Mouse (Mus musculus): ENCODE data around the gene Kdm2a.

DNA sequence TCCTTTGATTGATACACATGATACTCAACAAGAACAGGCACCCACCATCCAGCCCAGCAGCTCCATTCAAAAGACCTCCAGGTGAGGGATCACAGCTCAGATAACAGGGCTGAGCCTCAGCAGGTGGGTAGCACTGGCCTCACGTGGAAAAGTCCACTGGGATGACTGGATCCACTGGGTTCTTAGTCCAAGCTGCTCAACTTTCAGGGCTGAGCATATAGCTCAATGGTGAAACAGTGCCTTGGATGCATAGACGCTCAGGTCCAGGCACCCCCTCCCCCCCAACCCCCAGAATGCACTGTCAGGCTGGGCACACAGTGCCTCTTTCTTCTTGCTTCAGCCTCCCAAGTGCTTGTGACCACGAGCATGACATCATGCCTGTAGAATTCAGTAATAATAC, 24.9 kb upstream of the Kdm2a start:
- TF ChIP-seq CTCF (IDR thresholded peaks at IDR 0.05; ENCODE audit: borderline replicate concordance, control insufficient read depth, extremely low read depth, insufficient read depth, low read length, poor library complexity), result no peak
- TF ChIP-seq POLR2A (IDR thresholded peaks at IDR 0.05; ENCODE audit: control insufficient read depth, extremely low read depth, insufficient read depth, low read length, poor library complexity), result no peak
